Mouse (Mus musculus): ENCODE measurements at regions not wholly inside any gene's neighbourhood (a gene's known extent, or its start where the extent isn't known, plus 50 kb on each side); places are given as distances from the start of the nearest gene placed in this dataset.

GRCm38 (mm10) chr5:106113186-106113585, 236.8 kb downstream of the Zfp326 start:
- TF ChIP-seq CTCF (IDR thresholded peaks at IDR 0.05; ENCODE audit: low read depth, low read length) (no peak), EP300 (IDR thresholded peaks at IDR 0.05; ENCODE audit: insufficient read depth, low read depth, low read length) (no peak), POLR2A (IDR thresholded peaks at IDR 0.05; ENCODE audit: insufficient read depth, low read length) (no peak)
